Mouse (Mus musculus) hindbrain, embryonic 14.5 days (tissue): ENCODE measurements around the gene Pitx3. TPM values are rescaled to one million over a fixed set of nuclear protein-coding genes. Genes with fewer than 3 reads are reported as not detected.
"Not testable (repeated sequence)": the region's sequence is repeated elsewhere in the genome, so short reads cannot be mapped to it uniquely, and the experiment has no call there.

ENCODE experiments used
- ATAC-seq: fragments of 200-750 bp; cut with Nextera tagmentation; 2 replicates; pipeline ENCODE4 v1.8.0; 2017; ENCODE audit warnings: moderate number of reproducible peaks, mild to moderate bottlenecking, moderate TSS enrichment, moderate library complexity; ENCODE audit not compliant: low FRiP score
- DNase-seq: peaks from one replicate; pipeline ENCODE4 v3.0.0-alpha.2; 2015; ENCODE audit warnings: low spot score
- H3K27ac ChIP-seq: fragments of 300-500 bp; sonication (generic); 2 replicates; pipeline ENCODE4 v1.5.1; 2014; ENCODE audit warnings: mild to moderate bottlenecking, moderate library complexity
- H3K27me3 ChIP-seq: fragments of 300-500 bp; sonication (generic); 2 replicates; pipeline ENCODE4 v1.6.1; 2014; ENCODE audit warnings: mild to moderate bottlenecking, low read length, mixed read lengths; ENCODE audit not compliant: control insufficient read depth, insufficient read depth
- H3K36me3 ChIP-seq: fragments of 300-500 bp; sonication (generic); replicated peaks from 2 replicates; pipeline ENCODE4 v1.6.1; 2014; ENCODE audit not compliant: control insufficient read depth, insufficient read depth
- H3K4me1 ChIP-seq: fragments of 300-500 bp; sonication (generic); replicated peaks from 2 replicates; pipeline ENCODE4 v1.6.1; 2014; ENCODE audit warnings: antibody characterized with exemption, low read length, mixed read lengths; ENCODE audit not compliant: control insufficient read depth, insufficient read depth
- H3K4me2 ChIP-seq: fragments of 300-500 bp; sonication (generic); replicated peaks from 2 replicates; pipeline ENCODE4 v1.6.1; 2014; ENCODE audit warnings: mild to moderate bottlenecking, moderate library complexity
- H3K4me3 ChIP-seq: fragments of 300-500 bp; sonication (generic); replicated peaks from 2 replicates; pipeline ENCODE4 v1.5.1; 2014; ENCODE audit warnings: mild to moderate bottlenecking, low read length
- H3K9ac ChIP-seq: fragments of 300-500 bp; sonication (generic); 2 replicates; pipeline ENCODE4 v1.6.1; 2014
- H3K9me3 ChIP-seq: fragments of 300-500 bp; sonication (generic); 2 replicates; pipeline ENCODE4 v1.6.1; 2016; ENCODE audit warnings: low read length; ENCODE audit not compliant: control insufficient read depth
- WGBS: fragments of 180-500 bp; shearing (Covaris S2); extraction: QIAGEN DNeasy Blood & Tissue Kit; methylation state at CpG from one replicate; pipeline ENCODE4 v1.1.7; 2014; 5-methylcytosine and 5-hydroxymethylcytosine counted together
- polyA plus RNA-seq: library from polyadenylated mRNA; unstranded; fragments of >200 nt; fragmentation: Nextera tagmentation; extraction: Ambion mirVana; gene quantifications from 2 replicates; pipeline ENCODE4 v1.2.1, GENCODE M21; 2014

Pitx3 gene
- polyA plus RNA-seq, 1 experiment from 2014 or later: not detected

DNA sequence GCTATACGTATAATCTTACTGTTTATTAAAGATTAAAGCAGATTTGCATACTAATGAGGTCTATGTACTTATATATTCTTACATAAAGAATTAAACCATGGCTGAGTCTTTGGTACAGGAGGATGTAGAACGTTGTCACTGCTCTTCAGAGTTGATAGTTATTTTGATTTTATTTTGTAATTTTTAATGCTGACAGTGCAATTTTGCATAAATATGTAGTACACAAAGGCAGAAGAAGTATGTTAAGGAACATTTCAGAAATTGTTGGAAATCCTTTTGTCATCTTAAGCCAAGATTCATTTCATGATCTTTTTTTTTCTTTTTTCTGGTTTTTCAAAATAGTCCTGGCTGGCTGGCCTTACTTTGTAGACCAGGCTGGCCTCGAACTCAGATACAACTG is 21.3 kb upstream of the Pitx3 start:
- no peak for ATAC-seq
- no peaks in the 10 kb centered on the region for H3K4me1 ChIP-seq
- WGBS: 85% methylated on average over 3 of the region's 3 CpGs

DNA sequence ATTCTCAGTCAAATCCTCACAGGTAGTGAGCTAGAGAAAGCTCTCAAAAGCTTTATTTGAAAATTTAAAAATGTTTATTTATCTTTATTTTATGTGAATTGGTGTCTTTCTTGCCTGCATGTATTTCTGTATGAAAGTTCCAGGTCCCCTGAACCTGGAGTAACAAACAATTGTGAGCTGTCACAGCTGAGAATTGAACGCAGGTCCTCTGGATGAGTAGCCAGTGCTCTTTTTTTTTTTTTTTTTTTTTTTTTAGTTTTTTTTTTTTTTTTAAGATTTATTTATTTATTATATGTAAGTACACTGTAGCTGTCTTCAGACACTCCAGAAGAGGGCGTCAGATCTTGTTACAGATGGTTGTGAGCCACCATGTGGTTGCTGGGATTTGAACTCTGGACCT is 19.0 kb upstream of the Pitx3 start:
- not testable (repeated sequence) for H3K4me1 ChIP-seq, ATAC-seq, H3K9ac ChIP-seq, H3K27me3 ChIP-seq, H3K4me2 ChIP-seq, DNase-seq, H3K4me3 ChIP-seq, H3K9me3 ChIP-seq, H3K27ac ChIP-seq
- peaks cover 50% of the 10 kb centered on the region for H3K36me3 ChIP-seq
- 93% methylated on average over 1 of the region's 2 CpGs for WGBS

More for the DNA sequence above, 21.3 kb upstream of the Pitx3 start:
- H3K4me3 ChIP-seq: no peak overlapping the region
- H3K27ac ChIP-seq: no peak overlapping the region
- no peak for DNase-seq
- H3K36me3 ChIP-seq: peaks cover 41% of the 10 kb centered on the region
- H3K27me3 ChIP-seq: no peaks in the 10 kb centered on the region
- no peak overlapping the region for H3K4me2 ChIP-seq
- no peaks in the 10 kb centered on the region for H3K9me3 ChIP-seq
- H3K9ac ChIP-seq: no peak overlapping the region

DNA sequence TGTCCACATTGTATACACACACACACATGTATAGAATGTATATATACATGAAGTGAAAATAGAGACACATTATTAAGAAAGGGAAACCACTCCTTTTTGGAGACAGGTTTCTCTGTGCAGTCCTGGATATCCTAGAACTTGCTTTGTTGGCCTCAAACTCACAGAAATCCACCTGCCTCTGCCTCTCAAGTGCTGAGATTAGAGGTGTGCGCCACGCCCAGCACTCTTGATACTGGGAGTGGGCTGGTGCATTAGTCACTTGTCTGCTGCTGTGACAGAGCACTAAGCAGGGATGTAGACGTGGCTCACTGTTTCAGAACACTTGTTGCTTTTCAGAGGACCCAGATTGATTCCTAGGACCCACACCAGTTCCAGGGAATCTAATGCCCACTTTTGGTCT is 17.8 kb upstream of the Pitx3 start:
- Histone ChIP-seq H3K4me2 (no peak overlapping the region), H3K36me3 (peaks cover 39% of the 10 kb centered on the region), H3K9me3 (no peaks in the 10 kb centered on the region), H3K27ac (no peak overlapping the region), H3K9ac (no peak overlapping the region), H3K4me3 (no peak overlapping the region), H3K4me1 (no peaks in the 10 kb centered on the region), H3K27me3 (no peaks in the 10 kb centered on the region)
- ATAC-seq (no peak), DNase-seq (no peak)
- 96% methylated on average over 3 of the region's 3 CpGs for WGBS

DNA sequence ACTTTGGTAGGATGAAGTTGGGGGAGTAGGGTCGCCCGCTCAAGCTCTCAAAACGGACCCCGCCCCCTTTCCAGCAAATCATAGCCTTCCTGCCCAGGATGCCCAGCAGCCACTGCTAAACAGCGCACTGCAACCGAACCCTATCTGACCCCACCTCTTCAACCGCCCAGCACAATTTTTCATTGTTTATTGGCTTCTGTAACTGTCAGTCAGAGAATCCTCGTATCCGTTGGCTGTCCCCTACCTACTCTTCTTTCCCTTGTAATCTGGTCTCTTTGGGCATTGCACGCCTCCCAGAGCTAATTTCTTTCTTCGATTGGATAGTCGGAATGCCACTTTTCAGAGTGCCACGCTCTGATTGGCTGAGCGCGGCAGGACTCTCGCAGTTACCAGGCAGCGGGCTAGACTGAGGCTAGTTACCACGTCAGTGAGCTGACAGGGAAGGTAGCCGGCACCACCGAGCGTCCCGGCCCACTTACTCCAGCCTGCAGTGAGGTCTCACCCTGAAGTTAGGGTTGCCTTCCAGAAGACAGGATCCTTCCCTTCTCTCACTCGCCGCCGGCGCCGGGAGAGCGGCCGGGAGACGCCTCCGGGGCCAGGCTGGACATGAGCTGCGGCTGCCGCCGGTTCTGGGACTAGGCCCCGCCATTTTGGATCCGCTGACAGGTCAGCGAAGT is 4.1 kb upstream of the Pitx3 start, which contains the start of gene Gbf1:
Gene Gbf1, plus strand, starts transcription at position 383 of the 677 bp plus-strand sequence.
- H3K27me3 ChIP-seq: peaks cover 38% of the 10 kb centered on the region
- peak within 1 kb of the TSS; percentile 93 for H3K4me2 ChIP-seq
- ATAC-seq (peak; percentile 99), DNase-seq (peak; percentile 97)
- WGBS: under 1% methylated on average over 37 of the region's 37 CpGs
- no peaks in the 10 kb centered on the region for H3K9me3 ChIP-seq
- peaks cover 40% of the 10 kb centered on the region for H3K4me1 ChIP-seq
- peak within 1 kb of the TSS; percentile 83 for H3K4me3 ChIP-seq
- peak within 1 kb of the TSS; percentile 79 for H3K9ac ChIP-seq
- no peaks in the 10 kb centered on the region for H3K36me3 ChIP-seq
- H3K27ac ChIP-seq: peak within 1 kb of the TSS; percentile 78

DNA sequence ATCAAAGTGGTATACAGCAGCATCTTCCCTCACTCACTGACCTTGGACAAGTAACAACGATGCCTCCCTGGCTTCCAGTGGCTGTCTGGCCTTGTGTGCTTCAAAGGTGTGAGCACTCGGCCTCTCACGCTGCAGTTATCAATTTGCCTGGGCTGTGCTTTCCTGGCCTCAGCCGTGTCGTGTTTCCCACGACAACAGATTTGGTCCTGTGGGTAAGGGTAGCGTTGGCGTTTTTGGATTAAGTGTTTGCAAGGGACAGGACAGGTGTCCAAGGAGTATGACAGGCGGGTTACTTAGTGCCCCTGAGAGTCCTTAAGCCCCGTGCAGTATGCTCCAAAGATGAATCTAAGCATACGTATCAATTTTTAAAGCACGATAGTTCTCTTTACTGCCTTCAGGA is 965 bp upstream of the Pitx3 start:
- Histone ChIP-seq H3K4me3 (peak overlapping the region; percentile 34), H3K4me2 (peak overlapping the region; percentile 78), H3K27ac (no peak overlapping the region), H3K27me3 (peaks cover 69% of the 10 kb centered on the region), H3K36me3 (no peaks in the 10 kb centered on the region), H3K9ac (no peak overlapping the region), H3K4me1 (peaks cover 30% of the 10 kb centered on the region), H3K9me3 (no peaks in the 10 kb centered on the region)
- ATAC-seq: no peak
- DNase-seq: no peak
- 25% methylated on average over 12 of the region's 12 CpGs for WGBS

- Histone ChIP-seq H3K4me2 (peak overlapping the region; percentile 78), H3K4me1 (peaks cover 23% of the 10 kb centered on the region), H3K9ac (no peak overlapping the region), H3K27ac (no peak overlapping the region), H3K27me3 (peaks cover 75% of the 10 kb centered on the region), H3K4me3 (peak overlapping the region; percentile 34), H3K36me3 (no peaks in the 10 kb centered on the region), H3K9me3 (no peaks in the 10 kb centered on the region)
- WGBS: under 1% methylated on average over 27 of the region's 27 CpGs
- ATAC-seq (peak; percentile 49; the same call in 1 of the 2 replicates), DNase-seq (peak; percentile 71)
These were observed 240 bp upstream of the Pitx3 start for GRCm38 (mm10) chr19:46148372-46148760.

DNA sequence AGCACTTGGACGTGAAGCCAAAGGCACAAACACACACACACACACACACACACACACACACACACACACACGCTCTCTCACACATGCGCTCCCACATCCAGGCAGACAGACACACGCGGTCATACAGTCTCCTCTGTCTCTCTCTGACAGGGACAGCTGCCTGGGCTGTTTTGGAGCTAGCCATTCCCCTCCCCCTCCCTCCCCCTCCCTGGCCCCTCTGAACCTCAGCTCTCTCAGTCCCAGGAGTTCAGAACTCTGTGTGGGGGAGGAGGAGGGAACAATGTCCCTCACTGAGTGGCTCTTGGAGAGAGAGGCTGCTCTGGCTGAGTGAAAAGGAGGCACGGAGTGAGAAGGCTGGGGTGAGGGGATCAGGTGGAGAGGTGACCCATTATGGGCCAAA is 7.0 kb downstream of the Pitx3 start:
- H3K36me3 ChIP-seq: no peaks in the 10 kb centered on the region
- H3K27ac ChIP-seq: no peak overlapping the region
- no peak overlapping the region for H3K4me3 ChIP-seq
- no peak overlapping the region for H3K9ac ChIP-seq
- WGBS: 6% methylated on average over 6 of the region's 6 CpGs
- H3K9me3 ChIP-seq: no peaks in the 10 kb centered on the region
- peaks cover 9% of the 10 kb centered on the region; the same call in 1 of the 2 replicates for H3K4me1 ChIP-seq
- DNase-seq (no peak), ATAC-seq (no peak; the same call in 1 of the 2 replicates)
- H3K27me3 ChIP-seq: peaks cover 65% of the 10 kb centered on the region
- H3K4me2 ChIP-seq: no peak overlapping the region

DNA sequence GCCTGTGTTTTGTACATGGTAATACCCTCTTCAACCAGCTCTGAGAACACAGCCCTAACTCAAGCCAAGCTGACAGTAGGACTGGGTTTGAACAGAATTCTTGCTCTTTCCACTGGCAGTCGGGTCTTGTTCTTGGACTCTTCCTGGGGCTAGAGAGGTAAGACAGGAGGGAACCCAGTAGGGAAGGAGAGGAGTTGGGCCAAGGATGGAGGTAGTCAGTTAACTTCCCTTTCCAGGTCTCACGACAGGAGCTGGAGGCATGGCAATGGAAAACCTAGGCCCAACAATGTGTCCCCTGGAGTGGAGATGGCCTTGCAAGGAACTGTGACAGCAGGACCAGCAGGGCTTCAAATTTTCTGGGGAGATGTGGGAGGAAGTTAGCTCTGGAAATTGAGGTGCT is 7.8 kb downstream of the Pitx3 start:
- peaks cover 62% of the 10 kb centered on the region for H3K27me3 ChIP-seq
- no peak overlapping the region for H3K27ac ChIP-seq
- no peaks in the 10 kb centered on the region for H3K9me3 ChIP-seq
- no peak overlapping the region for H3K4me2 ChIP-seq
- no peaks in the 10 kb centered on the region for H3K36me3 ChIP-seq
- H3K9ac ChIP-seq: no peak overlapping the region
- DNase-seq: no peak
- no peak overlapping the region for H3K4me3 ChIP-seq
- peaks cover 15% of the 10 kb centered on the region for H3K4me1 ChIP-seq
- no peak for ATAC-seq
- 60% methylated on average over 2 of the region's 2 CpGs for WGBS

DNA sequence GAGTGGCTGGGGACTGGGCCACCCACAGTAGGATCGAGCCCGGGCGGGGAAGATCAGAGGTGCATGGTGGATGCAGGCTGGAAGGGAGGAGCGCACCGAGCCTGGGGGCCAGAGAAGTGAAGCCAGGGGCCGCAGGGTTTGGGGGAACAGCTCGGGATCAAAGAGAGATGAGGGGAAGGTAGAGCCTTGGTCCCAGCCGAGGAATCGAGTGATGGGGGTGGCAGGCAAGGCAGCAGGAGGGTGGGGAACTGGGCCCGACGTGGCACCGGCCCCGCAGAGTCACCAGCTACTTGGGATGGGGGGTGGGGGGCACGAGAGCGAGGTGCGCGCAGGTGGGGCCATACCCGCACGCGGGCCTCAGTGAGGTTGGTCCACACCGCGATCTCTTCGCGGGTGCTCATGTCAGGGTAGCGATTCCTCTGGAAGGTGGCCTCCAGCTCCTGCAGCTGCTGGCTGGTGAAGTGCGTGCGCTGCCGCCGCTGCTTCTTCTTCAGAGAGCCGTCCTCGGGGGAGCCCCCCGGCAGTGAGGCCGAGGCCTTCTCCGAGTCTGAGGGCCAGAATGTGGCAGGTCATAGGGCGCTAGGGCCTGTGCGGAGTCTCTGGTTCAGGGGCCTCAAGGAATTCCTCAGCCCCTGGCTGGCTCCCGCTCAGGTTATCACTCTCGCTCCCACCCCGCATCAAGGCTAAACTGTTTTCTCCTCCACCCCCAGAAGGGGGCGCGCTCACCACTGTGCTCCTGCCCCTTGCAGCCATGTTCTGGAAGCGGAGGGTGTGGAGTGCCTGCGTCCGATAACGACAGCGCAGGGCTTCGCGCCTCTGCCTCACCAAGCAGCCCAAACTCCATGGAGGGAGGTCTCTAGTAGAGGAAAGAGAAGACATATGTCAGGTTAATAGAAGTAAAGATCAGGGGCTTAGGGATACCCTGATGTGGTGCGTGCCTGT is 11.2 kb downstream of the Pitx3 start:
- DNase-seq (no peak), ATAC-seq (peak; percentile 10; the same call in 1 of the 2 replicates)
- no peaks in the 10 kb centered on the region for H3K36me3 ChIP-seq
- 3% methylated on average over 46 of the region's 49 CpGs for WGBS
- peak overlapping the region; percentile 65 for H3K9ac ChIP-seq
- H3K4me2 ChIP-seq: peak overlapping the region; percentile 95
- no peaks in the 10 kb centered on the region for H3K9me3 ChIP-seq
- peak overlapping the region; percentile 48 for H3K4me3 ChIP-seq
- no peak overlapping the region for H3K27ac ChIP-seq
- H3K4me1 ChIP-seq: peaks cover 15% of the 10 kb centered on the region
- peaks cover 72% of the 10 kb centered on the region for H3K27me3 ChIP-seq
